Mouse (Mus musculus) skeletal muscle tissue, adult 2 months (tissue): Measurements from ENCODE around the gene Nus1.

ENCODE experiments used
- DNase-seq: peaks from one replicate; pipeline ENCODE4 v3.0.0-alpha.2; 2012; ENCODE audit warnings: low read depth, low spot score

The Nus1 gene

GRCm38 (mm10) chr10:52417998-52418860, 882 bp downstream of the Nus1 start:
- no peak for DNase-seq

- DNase-seq = no peak
Measured at GRCm38 (mm10) chr10:52418931-52419330, 1.6 kb downstream of the Nus1 start.

- DNase-seq = no peak
Measured at GRCm38 (mm10) chr10:52419402-52419801, 2.1 kb downstream of the Nus1 start.

GRCm38 (mm10) chr10:52420526-52420925, 3.2 kb downstream of the Nus1 start:
- no peak for DNase-seq

- no peak for DNase-seq
Measured at GRCm38 (mm10) chr10:52421716-52422115, 4.4 kb downstream of the Nus1 start.

- no peak for DNase-seq
Measured at GRCm38 (mm10) chr10:52423097-52423496, 5.8 kb downstream of the Nus1 start.

GRCm38 (mm10) chr10:52426314-52426980, 9.1 kb downstream of the Nus1 start:
- no peak for DNase-seq

GRCm38 (mm10) chr10:52427634-52428415, 10.5 kb downstream of the Nus1 start:
- no peak for DNase-seq

DNA sequence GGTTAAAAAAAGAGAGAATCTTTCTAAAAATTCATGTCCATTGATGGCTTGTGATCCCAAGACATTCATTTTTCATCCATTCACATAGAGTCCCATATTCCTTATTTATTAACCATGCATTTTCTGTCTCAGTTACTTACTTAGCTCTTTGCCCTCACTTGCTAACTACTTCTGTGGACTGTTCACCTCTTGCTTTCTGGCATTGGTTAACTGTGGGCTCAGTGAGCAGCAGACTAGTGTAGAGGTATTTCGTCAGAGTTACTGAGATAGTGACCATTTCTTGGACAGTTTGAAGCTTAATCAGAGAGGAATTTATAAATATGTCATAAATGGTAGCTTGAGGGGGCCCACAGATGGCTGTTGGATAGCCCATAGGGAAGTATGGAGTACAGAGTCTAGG, 13.6 kb downstream of the Nus1 start:
- DNase-seq = no peak

DNA sequence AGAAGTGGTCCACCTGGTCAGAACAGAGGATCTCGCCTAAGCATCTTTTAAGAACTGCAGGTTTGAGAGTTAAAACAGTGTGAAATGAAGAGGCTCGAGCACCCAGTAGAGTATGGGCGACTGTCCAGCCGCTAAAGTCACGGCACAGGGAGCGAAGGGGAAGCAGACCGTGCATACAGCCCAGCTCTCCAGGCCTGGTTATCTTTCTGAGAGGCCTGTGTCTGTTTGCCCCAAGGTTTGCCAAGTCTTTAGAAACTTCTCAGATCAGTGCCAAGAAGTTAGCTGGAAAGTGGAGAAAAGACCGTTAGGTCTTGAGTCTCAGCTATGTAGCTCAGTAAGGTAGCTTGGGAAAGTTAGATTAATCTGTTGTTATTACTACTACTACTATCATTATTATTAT, 17.5 kb downstream of the Nus1 start:
- no peak for DNase-seq

- no peak for DNase-seq
Measured at GRCm38 (mm10) chr10:52460614-52461013, 43.3 kb downstream of the Nus1 start.

DNA sequence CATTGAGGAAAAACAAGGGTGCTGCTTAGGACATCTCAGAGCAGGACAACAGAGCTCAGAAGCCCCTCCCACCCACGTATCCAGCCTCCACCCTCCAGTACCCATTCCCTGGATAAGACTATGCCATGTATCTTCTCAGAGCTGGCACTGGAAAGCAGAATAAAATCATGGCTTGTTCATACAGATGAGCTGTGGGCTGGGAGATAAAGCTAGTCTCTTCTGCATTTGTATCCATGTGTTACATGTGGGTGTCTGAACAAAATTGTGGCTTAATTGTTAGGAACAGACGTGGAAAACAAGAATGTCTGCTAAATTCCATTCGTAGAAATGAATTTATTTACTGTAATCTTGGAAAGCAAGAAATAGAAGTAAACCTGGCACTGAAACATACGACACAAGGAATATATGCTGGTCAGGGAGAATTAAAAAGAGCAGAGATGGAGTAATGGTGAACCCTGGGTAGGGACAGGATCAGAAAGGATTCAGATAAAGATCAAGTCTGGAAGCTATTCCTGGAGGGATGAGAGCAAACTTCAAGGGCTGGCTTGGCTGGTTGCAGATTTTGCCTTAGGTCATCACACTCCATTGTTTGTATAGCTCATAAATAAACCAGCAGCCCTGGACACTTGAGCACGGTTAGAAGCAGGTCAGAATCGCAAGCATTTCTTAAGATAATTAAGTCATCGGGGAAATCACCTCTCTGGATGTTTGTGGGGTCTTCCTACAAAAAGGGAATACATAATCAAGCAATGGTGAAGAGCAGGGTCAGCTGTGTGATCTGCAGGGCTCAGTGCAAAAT, 46.8 kb downstream of the Nus1 start:
- DNase-seq = no peak

DNA sequence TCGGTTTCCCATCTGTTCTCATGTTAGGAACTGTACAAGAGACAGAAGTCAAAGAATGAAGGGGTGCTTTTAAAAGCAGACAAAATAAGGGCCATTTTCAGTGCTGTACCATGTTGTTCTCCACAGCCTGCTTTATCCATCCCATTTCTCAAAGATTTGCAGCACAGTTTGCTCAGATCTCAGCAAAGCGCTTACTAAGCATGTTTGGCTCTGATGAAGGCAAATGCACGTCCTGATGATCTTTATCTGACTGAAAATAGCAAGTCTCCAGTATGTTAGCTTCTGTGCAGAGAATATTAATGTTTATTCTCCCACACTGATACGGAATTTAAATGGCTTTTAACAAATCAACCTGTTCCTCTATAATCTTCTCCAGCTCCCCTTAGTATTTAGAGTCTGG, 54.2 kb downstream of the Nus1 start:
- DNase-seq = no peak
